Mouse (Mus musculus): ENCODE results near the gene Slc25a40. TPM values are rescaled to one million over a fixed set of nuclear protein-coding genes. Genes with fewer than 3 reads are reported as not detected.

Gene Slc25a40
- polyA plus RNA-seq, 1 experiment = 13.4 TPM

GRCm38 (mm10) chr5:8489471-8490110 lies 66.9 kb downstream of the Slc25a40 start:
- peak in 1 of 2 experiments; percentile 47 for DNase-seq (ENCODE audit: extremely low spot score in 1 of 2, low spot score in 1 of 2)

DNA sequence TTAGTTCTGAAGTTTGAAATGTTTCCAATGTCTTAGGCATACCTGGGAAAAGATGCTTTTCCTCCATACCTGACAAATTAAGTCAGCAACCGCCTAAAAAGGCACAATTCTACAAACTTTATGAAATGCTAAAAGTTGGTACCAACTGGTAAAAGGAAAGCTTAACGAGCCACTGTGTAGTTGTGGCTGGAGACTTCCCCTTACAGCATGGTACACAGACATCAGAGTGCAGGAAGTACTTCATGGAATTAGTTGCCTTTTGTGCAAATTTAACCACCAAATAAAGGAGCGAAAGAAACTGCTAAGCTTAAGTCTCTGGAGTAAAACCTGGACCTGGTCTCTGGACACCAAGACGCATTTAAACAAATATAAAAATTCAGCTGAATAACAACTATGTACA lies 69.1 kb downstream of the Slc25a40 start:
- no peak for DNase-seq (ENCODE audit: extremely low spot score in 1 of 2, low spot score in 1 of 2)

Other genes starting within 250 kb of the Slc25a40 start
- gene Adam22, start 54.7 kb upstream of the Slc25a40 start, polyA plus RNA-seq (2012; rRNA removed) = 69.4 and 75.8 TPM in 2 replicates
- 2.2 and 2.3 TPM in 2 replicates for gene Dbf4, start 134 bp upstream of the Slc25a40 start, polyA plus RNA-seq (2012; rRNA removed)
- 13.1 and 17.1 TPM in 2 replicates for gene Rundc3b, start 200.1 kb downstream of the Slc25a40 start, polyA plus RNA-seq (2012; rRNA removed)
- gene Abcb1a, start 237.2 kb downstream of the Slc25a40 start, polyA plus RNA-seq (2012; rRNA removed) = 24.9 and 28.8 TPM in 2 replicates